Mouse (Mus musculus) ES-Bruce4 (cell line): ENCODE results near the gene Irf8.

ENCODE experiments used
- CTCF ChIP-seq: IDR thresholded peaks from one replicate; pipeline ENCODE4 v1.8.1; 2011; ENCODE audit warnings: low read depth, low read length
- EP300 ChIP-seq: IDR thresholded peaks from 2 replicates; pipeline ENCODE4 v1.6.1; 2011; ENCODE audit warnings: low read depth, low read length; ENCODE audit not compliant: insufficient read depth

GRCm38 (mm10) chr8:120787631-120788030, 51.5 kb downstream of the Irf8 start:
- TF ChIP-seq EP300: no peak
- TF ChIP-seq CTCF: no peak
